Mouse (Mus musculus): Measurements from ENCODE around the gene A930009A15Rik.

The A930009A15Rik gene

GRCm38 (mm10) chr10:115581971-115582370 lies 12.2 kb downstream of the A930009A15Rik start:
- DNase-seq = no peak

GRCm38 (mm10) chr10:115583071-115583470 lies 13.3 kb downstream of the A930009A15Rik start:
- no peak for DNase-seq

GRCm38 (mm10) chr10:115584656-115585055 lies 14.9 kb downstream of the A930009A15Rik start:
- no peak for DNase-seq

GRCm38 (mm10) chr10:115585491-115586245 lies 15.9 kb downstream of the A930009A15Rik start:
- no peak for DNase-seq

GRCm38 (mm10) chr10:115586246-115587231 lies 16.8 kb downstream of the A930009A15Rik start:
- DNase-seq = no peak

- DNase-seq = peak; percentile 36
These were observed 17.6 kb downstream of the A930009A15Rik start, which contains the start of gene Lgr5 for GRCm38 (mm10) chr10:115587301-115587969. TSS of gene Lgr5 (minus strand) at chr10:115587780.

GRCm38 (mm10) chr10:115587979-115588378 lies 18.2 kb downstream of the A930009A15Rik start:
- DNase-seq = no peak

GRCm38 (mm10) chr10:115593221-115593620 lies 23.4 kb downstream of the A930009A15Rik start:
- DNase-seq = no peak

GRCm38 (mm10) chr10:115593651-115594050 lies 23.9 kb downstream of the A930009A15Rik start:
- no peak for DNase-seq

- no peak for DNase-seq
These were observed 26.0 kb downstream of the A930009A15Rik start for GRCm38 (mm10) chr10:115595748-115596147.

- no peak for DNase-seq
These were observed 47.9 kb downstream of the A930009A15Rik start for GRCm38 (mm10) chr10:115617456-115618287.

- DNase-seq = no peak
These were observed 48.6 kb downstream of the A930009A15Rik start for GRCm38 (mm10) chr10:115618288-115618856.

- DNase-seq = no peak
These were observed 53.7 kb downstream of the A930009A15Rik start for GRCm38 (mm10) chr10:115623481-115623880.

- no peak for DNase-seq
These were observed 54.3 kb downstream of the A930009A15Rik start for GRCm38 (mm10) chr10:115623956-115624671.

- DNase-seq = no peak
These were observed 55.2 kb downstream of the A930009A15Rik start for GRCm38 (mm10) chr10:115624957-115625356.

- DNase-seq = no peak
These were observed 56.9 kb downstream of the A930009A15Rik start for GRCm38 (mm10) chr10:115626678-115627077.
